In the genomic region with DNA sequence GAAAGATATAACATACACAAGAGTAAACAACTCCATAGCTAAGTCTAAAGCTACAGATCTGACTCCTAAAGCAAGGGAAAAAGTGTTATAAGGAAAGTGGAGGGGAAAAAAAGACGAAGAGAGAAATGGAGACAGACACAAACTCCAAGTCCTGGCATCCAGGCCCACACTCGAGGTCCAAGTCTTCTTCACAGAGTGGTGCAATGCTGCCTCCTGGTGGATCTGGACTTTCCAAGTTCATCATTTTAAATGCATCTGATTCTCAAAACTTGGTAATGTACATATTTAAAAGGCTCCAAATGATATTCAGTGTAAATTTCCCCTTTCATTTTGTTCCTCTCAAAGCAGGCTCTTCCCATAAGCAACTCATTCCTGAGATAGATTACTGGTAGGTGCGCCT, we compare ENCODE assay signal across 11 mouse cellular contexts. TPM values are rescaled to one million over a fixed set of nuclear protein-coding genes. Genes with fewer than 3 reads are reported as not detected.
DNase-seq lines count a peak whose midpoint lies in the region; ATAC-seq and TF ChIP-seq lines count a peak whose summit lies in the region.
"Had no signal": no experiment of that assay in that cellular context is flagged by ENCODE, and none has a peak within 500 bp of the region (broad histone marks: within the 10 kb centered on the region; RNA-seq: fewer than 3 reads in every experiment).

No protein-coding gene starts in this region.

- H3K36me3 ChIP-seq in heart, postnatal 0 days (replicated peaks; ENCODE audit: control insufficient read depth, insufficient read depth, low read length) = peaks cover 47% of the 10 kb centered on the region
- peaks cover 54% of the 10 kb centered on the region for H3K36me3 ChIP-seq in heart, embryonic 12.5 days
- H3K36me3 ChIP-seq in embryonic facial prominence, embryonic 11.5 days (replicated peaks; ENCODE audit: control insufficient read depth, insufficient read depth, low read depth, low read length) = peaks cover 5% of the 10 kb centered on the region
- H3K36me3 ChIP-seq in midbrain, postnatal 0 days (ENCODE audit: insufficient read depth, low read length) = peaks cover 23% of the 10 kb centered on the region

- H3K27ac ChIP-seq in heart, postnatal 0 days (ENCODE audit: low read depth) = no peak overlapping the region
- H3K27ac ChIP-seq in heart, embryonic 12.5 days (ENCODE audit: poor library complexity, severe bottlenecking) = no peak overlapping the region
- H3K27ac ChIP-seq in embryonic facial prominence, embryonic 11.5 days (replicated peaks; ENCODE audit: low read depth, low read length) = no peak overlapping the region
- H3K27ac ChIP-seq in midbrain, postnatal 0 days (ENCODE audit: low read depth, low read length) = no peak overlapping the region
- H3K27ac ChIP-seq: embryonic facial prominence, embryonic 12.5 days; limb, embryonic 15.5 days; stomach, embryonic 15.5 days had no signal

- DNase-seq in heart, postnatal 0 days (ENCODE audit: low spot score) = peak; percentile 56
- DNase-seq in B cell, adult 2 months = peak; percentile 32
- peak; percentile 33 for DNase-seq in adrenal gland, adult 2 months
- DNase-seq in embryonic facial prominence, embryonic 11.5 days (ENCODE audit: low spot score) = peak; percentile 74
- DNase-seq in layer of hippocampus, postnatal 14 days (ENCODE audit: low spot score in 2 of 2) = peak; percentile 42 to 67
- DNase-seq in midbrain, postnatal 0 days (ENCODE audit: low spot score) = peak; percentile 83
- DNase-seq in yolk sac, embryonic 10.5 days (ENCODE audit: low spot score) = no peak

- H3K27me3 ChIP-seq in heart, postnatal 0 days (ENCODE audit: control insufficient read depth, insufficient read depth, low read length) = no peaks in the 10 kb centered on the region
- H3K27me3 ChIP-seq in heart, embryonic 12.5 days (replicated peaks) = no peaks in the 10 kb centered on the region
- H3K27me3 ChIP-seq in embryonic facial prominence, embryonic 11.5 days (ENCODE audit: control insufficient read depth, insufficient read depth, low read length) = no peaks in the 10 kb centered on the region
- H3K27me3 ChIP-seq in midbrain, postnatal 0 days (ENCODE audit: insufficient read depth, low read length) = no peaks in the 10 kb centered on the region
- H3K27me3 ChIP-seq: embryonic facial prominence, embryonic 12.5 days; limb, embryonic 15.5 days; stomach, embryonic 15.5 days had no signal

- 41% methylated on average over 3 of the region's 3 CpGs for WGBS in heart, postnatal 0 days
- WGBS in heart, embryonic 12.5 days = 50% methylated on average over 3 of the region's 3 CpGs
- WGBS in embryonic facial prominence, embryonic 11.5 days = 65% methylated on average over 3 of the region's 3 CpGs
- 45% methylated on average over 3 of the region's 3 CpGs for WGBS in midbrain, postnatal 0 days

- TF ChIP-seq CTCF in heart, postnatal 0 days (IDR thresholded peaks at IDR 0.05; ENCODE audit: low read depth) = peak; percentile 80
- TF ChIP-seq CTCF in midbrain, postnatal 0 days (IDR thresholded peaks at IDR 0.05) = peak; percentile 87

- no peak for ATAC-seq in heart, postnatal 0 days (ENCODE audit: insufficient read depth, low read depth)
- ATAC-seq in heart, embryonic 12.5 days (ENCODE audit: insufficient number of reproducible peaks, low FRiP score) = no peak
- ATAC-seq in embryonic facial prominence, embryonic 11.5 days (replicated peaks; ENCODE audit: insufficient number of reproducible peaks, low FRiP score, low TSS enrichment, low read depth) = no peak
- no peak for ATAC-seq in midbrain, postnatal 0 days (ENCODE audit: low FRiP score)

- TF ChIP-seq EP300 in heart, postnatal 0 days (IDR thresholded peaks at IDR 0.05; ENCODE audit: low read depth) = no peak

- no peak overlapping the region for H3K4me2 ChIP-seq in heart, postnatal 0 days (ENCODE audit: low read depth, low read length)
- no peak overlapping the region for H3K4me2 ChIP-seq in heart, embryonic 12.5 days
- no peak overlapping the region for H3K4me2 ChIP-seq in embryonic facial prominence, embryonic 11.5 days (ENCODE audit: low read depth, low read length)
- H3K4me2 ChIP-seq in midbrain, postnatal 0 days (ENCODE audit: low read depth, low read length, poor library complexity, severe bottlenecking) = no peak overlapping the region
- H3K4me2 ChIP-seq: embryonic facial prominence, embryonic 12.5 days; limb, embryonic 15.5 days; stomach, embryonic 15.5 days had no signal

- H3K9me3 ChIP-seq in heart, postnatal 0 days (replicated peaks; ENCODE audit: control insufficient read depth, low read length) = no peaks in the 10 kb centered on the region
- no peaks in the 10 kb centered on the region for H3K9me3 ChIP-seq in heart, embryonic 12.5 days (replicated peaks)
- H3K9me3 ChIP-seq in embryonic facial prominence, embryonic 11.5 days (replicated peaks; ENCODE audit: control insufficient read depth, low read length) = no peaks in the 10 kb centered on the region
- no peaks in the 10 kb centered on the region for H3K9me3 ChIP-seq in midbrain, postnatal 0 days (ENCODE audit: low read length)
- H3K9me3 ChIP-seq: embryonic facial prominence, embryonic 12.5 days; limb, embryonic 15.5 days; stomach, embryonic 15.5 days had no signal

- H3K4me3 ChIP-seq in heart, postnatal 0 days (ENCODE audit: low read depth, low read length) = no peak overlapping the region
- no peak overlapping the region for H3K4me3 ChIP-seq in heart, embryonic 12.5 days
- H3K4me3 ChIP-seq in embryonic facial prominence, embryonic 11.5 days (ENCODE audit: low read depth, low read length) = no peak overlapping the region
- H3K4me3 ChIP-seq in midbrain, postnatal 0 days (ENCODE audit: low read depth, low read length) = no peak overlapping the region
- H3K4me3 ChIP-seq: embryonic facial prominence, embryonic 12.5 days; limb, embryonic 15.5 days; stomach, embryonic 15.5 days had no signal

- H3K4me1 ChIP-seq in heart, postnatal 0 days (ENCODE audit: control insufficient read depth, insufficient read depth) = no peaks in the 10 kb centered on the region
- H3K4me1 ChIP-seq in heart, embryonic 12.5 days (replicated peaks) = no peaks in the 10 kb centered on the region
- no peaks in the 10 kb centered on the region for H3K4me1 ChIP-seq in embryonic facial prominence, embryonic 11.5 days (ENCODE audit: control insufficient read depth, insufficient read depth, low read length)
- H3K4me1 ChIP-seq in midbrain, postnatal 0 days (ENCODE audit: insufficient read depth, low read length) = no peaks in the 10 kb centered on the region
- H3K4me1 ChIP-seq: embryonic facial prominence, embryonic 12.5 days; limb, embryonic 15.5 days; stomach, embryonic 15.5 days had no signal

- no peak overlapping the region for H3K9ac ChIP-seq in heart, postnatal 0 days (replicated peaks; ENCODE audit: low read depth, low read length)
- no peak overlapping the region for H3K9ac ChIP-seq in heart, embryonic 12.5 days
- no peak overlapping the region for H3K9ac ChIP-seq in embryonic facial prominence, embryonic 11.5 days (replicated peaks; ENCODE audit: low read length)
- H3K9ac ChIP-seq in midbrain, postnatal 0 days (replicated peaks; ENCODE audit: low read length, poor library complexity, severe bottlenecking) = no peak overlapping the region
- H3K9ac ChIP-seq: embryonic facial prominence, embryonic 12.5 days; limb, embryonic 15.5 days; stomach, embryonic 15.5 days had no signal

RNA-seq across cellular contexts. Expression of gene Snrpb, which starts 11.3 kb away (rescaled TPM):
- 375 and 410 TPM in 2 replicates for total RNA-seq in heart, postnatal 0 days (2014; rRNA removed; ENCODE audit: low replicate concordance)
- 307 and 316 TPM in 2 replicates for polyA plus RNA-seq in heart, postnatal 0 days (2015; fragmentation: Nextera tagmentation; extraction: Ambion mirVana)
- polyA plus RNA-seq in heart, embryonic 12.5 days (2016; fragmentation: Nextera tagmentation; extraction: Ambion mirVana) = 386 and 401 TPM in 2 replicates
- total RNA-seq in adrenal gland, adult 2 months (2021) = 100 to 1,000 TPM; 112 to 187 TPM
- polyA plus RNA-seq in adrenal gland, adult 2 months (2012; rRNA removed) = 350 and 452 TPM in 2 replicates
- polyA plus RNA-seq in embryonic facial prominence, embryonic 11.5 days (2014; fragmentation: Nextera tagmentation; extraction: Ambion mirVana) = 756 and 782 TPM in 2 replicates
- 100 to 1,000 TPM; 102 TPM for total RNA-seq in layer of hippocampus, postnatal 14 days (2021)
- total RNA-seq in midbrain, postnatal 0 days (2014; rRNA removed) = 227 and 250 TPM in 2 replicates
- polyA plus RNA-seq in midbrain, postnatal 0 days (2015; fragmentation: Nextera tagmentation; extraction: Ambion mirVana) = 269 and 274 TPM in 2 replicates

RNA-seq across cellular contexts. Expression of gene Tmc2, which starts 27.1 kb away (rescaled TPM):
- not detected in 2 replicates for total RNA-seq in heart, postnatal 0 days (2014; rRNA removed; ENCODE audit: low replicate concordance)
- not detected in 2 replicates for polyA plus RNA-seq in heart, postnatal 0 days (2015; fragmentation: Nextera tagmentation; extraction: Ambion mirVana)
- not detected in 2 replicates for polyA plus RNA-seq in heart, embryonic 12.5 days (2016; fragmentation: Nextera tagmentation; extraction: Ambion mirVana)
- not detected for total RNA-seq in adrenal gland, adult 2 months (2021)
- not detected in 2 replicates for polyA plus RNA-seq in adrenal gland, adult 2 months (2012; rRNA removed)
- not detected in 2 replicates for polyA plus RNA-seq in embryonic facial prominence, embryonic 11.5 days (2014; fragmentation: Nextera tagmentation; extraction: Ambion mirVana)
- total RNA-seq in layer of hippocampus, postnatal 14 days (2021) = not detected
- total RNA-seq in midbrain, postnatal 0 days (2014; rRNA removed) = not detected in 2 replicates
- not detected in 2 replicates for polyA plus RNA-seq in midbrain, postnatal 0 days (2015; fragmentation: Nextera tagmentation; extraction: Ambion mirVana)
- polyA plus RNA-seq: embryonic facial prominence, embryonic 12.5 days; limb, embryonic 15.5 days had no signal

RNA-seq across cellular contexts. Expression of gene Tgm6, which starts 55.6 kb away (rescaled TPM):
- total RNA-seq in heart, postnatal 0 days (2014; rRNA removed; ENCODE audit: low replicate concordance) = not detected in 2 replicates
- not detected in 2 replicates for polyA plus RNA-seq in heart, postnatal 0 days (2015; fragmentation: Nextera tagmentation; extraction: Ambion mirVana)
- not detected in 2 replicates for polyA plus RNA-seq in heart, embryonic 12.5 days (2016; fragmentation: Nextera tagmentation; extraction: Ambion mirVana)
- total RNA-seq in adrenal gland, adult 2 months (2021) = not detected
- not detected in 2 replicates for polyA plus RNA-seq in adrenal gland, adult 2 months (2012; rRNA removed)
- polyA plus RNA-seq in embryonic facial prominence, embryonic 11.5 days (2014; fragmentation: Nextera tagmentation; extraction: Ambion mirVana) = not detected in 2 replicates
- total RNA-seq in layer of hippocampus, postnatal 14 days (2021) = under 1 TPM; 0.25 to 0.29 TPM
- total RNA-seq in midbrain, postnatal 0 days (2014; rRNA removed) = 0.27 and 0.28 TPM in 2 replicates
- polyA plus RNA-seq in midbrain, postnatal 0 days (2015; fragmentation: Nextera tagmentation; extraction: Ambion mirVana) = 0.31 and 0.36 TPM in 2 replicates
- polyA plus RNA-seq: embryonic facial prominence, embryonic 12.5 days; stomach, embryonic 15.5 days had no signal
